Mouse (Mus musculus): ENCODE measurements around the gene Pde4d.

The Pde4d gene

DNA sequence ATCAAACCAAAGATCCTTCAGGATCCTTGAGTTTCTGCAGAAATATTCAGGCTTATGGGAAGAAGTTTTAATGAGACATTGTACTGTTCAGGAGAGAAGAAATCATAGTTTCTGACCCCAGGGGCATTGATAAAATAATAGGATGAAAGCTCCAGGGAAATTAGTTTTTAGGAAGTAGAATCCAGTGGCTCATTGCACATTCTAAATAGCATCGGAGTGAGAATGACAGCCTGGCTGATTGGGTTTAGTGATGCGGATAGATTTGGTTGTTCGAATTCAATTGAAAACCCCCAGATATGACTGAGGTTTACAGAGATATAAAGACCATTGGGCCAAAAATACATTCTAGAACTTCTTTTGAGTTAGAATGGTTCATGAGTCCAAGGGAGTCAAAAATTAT is 970.7 kb downstream of the Pde4d start:
- DNase-seq (ENCODE audit: low spot score), result no peak

DNA sequence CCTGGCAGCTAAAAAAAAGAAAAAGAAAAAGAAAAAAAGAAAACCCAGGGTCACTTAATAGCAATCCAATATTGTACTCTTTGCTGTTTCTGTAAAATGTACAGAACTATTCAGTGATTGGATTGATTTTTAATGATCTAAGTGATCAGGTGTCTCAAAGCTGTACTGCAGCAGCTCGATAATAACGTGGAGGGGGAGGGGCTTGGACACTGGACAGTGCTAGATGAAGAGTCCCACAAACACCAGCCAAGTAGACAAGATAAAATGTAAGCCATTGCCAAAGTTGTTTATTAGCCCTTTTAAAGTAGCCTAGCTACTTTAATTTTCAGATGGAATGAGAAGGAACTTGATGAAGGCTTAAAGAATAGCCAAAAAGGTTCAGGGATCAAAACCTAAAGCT is 975.2 kb downstream of the Pde4d start:
- no peak for DNase-seq (ENCODE audit: low spot score)

DNA sequence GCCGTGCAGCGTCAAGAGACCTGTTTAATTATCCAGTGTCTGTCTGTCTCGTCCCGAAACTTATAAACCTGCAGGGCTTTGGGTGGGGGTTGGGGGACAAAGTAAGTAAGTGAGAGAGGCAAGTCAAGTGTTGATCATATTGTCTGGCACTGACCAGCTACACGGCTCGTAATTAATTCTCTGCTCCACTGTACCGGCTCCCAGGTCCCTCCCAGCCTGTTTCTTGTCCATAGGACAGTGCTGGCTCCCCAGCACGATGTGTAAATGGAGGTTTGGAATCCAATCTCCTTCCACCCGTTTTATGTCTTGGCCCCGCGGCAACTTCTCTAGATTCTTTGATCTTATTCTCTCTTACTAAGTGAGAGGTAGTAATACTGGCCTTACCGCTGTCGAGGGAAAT is 975.8 kb downstream of the Pde4d start:
- DNase-seq (ENCODE audit: low spot score), result no peak

DNA sequence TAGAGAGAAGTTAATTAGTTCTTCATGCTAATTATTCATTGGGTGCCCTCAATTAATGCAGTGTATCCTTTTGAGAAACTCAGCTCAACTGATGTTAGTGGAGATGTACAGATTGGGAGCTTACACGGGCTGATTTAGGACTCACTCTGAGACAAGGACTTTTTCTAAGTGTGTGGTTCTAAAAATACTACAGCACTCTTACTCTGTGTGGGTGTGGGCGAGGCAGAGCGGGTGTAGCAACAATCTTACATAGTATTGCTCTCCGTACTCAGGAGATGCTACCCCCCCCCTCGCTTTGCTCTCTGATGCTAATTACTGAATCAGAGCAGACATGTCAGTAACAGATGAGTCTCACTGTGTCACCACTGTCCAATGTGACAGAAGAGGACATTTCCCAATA is 976.3 kb downstream of the Pde4d start:
- DNase-seq (ENCODE audit: low spot score), result no peak

DNA sequence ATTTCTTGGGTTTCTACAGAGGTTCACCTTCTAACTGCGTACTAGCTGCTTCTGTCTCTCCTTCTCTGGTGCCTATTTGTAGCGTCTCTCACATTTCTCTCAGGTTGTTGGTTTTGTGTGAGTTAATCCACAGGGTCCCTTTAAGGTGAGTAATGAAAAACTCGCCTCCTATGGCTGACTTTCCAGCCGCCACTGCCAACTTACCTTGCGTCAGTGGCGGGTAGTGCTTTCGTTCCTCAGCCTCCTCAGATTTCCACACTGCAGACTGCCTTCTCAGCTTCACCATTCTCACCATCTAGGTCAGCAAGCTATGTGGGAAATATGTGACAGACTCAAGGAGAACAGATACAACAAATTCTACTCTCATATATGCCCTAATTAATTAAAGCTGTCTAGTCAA is 977.8 kb downstream of the Pde4d start:
- no peak for DNase-seq (ENCODE audit: low spot score)

DNA sequence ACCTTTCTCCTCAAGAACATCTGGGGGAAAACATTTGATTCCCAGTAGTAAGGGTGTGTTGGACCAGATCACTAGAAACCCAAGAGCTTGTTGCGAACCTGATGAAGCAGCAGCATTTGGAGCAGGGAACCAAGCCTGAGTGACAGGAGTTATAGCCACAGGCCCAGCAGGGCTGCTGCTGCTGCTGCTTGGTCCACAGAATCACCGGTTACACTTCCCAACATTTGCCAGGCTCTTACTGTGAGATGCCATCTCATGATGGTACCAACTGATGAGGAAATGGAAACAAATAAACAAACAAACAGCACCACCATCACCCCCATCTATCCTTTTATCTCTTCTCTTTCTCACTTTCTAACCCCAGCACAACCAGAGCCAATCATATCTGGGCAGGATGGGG is 979.8 kb downstream of the Pde4d start:
- no peak for DNase-seq (ENCODE audit: low spot score)

DNA sequence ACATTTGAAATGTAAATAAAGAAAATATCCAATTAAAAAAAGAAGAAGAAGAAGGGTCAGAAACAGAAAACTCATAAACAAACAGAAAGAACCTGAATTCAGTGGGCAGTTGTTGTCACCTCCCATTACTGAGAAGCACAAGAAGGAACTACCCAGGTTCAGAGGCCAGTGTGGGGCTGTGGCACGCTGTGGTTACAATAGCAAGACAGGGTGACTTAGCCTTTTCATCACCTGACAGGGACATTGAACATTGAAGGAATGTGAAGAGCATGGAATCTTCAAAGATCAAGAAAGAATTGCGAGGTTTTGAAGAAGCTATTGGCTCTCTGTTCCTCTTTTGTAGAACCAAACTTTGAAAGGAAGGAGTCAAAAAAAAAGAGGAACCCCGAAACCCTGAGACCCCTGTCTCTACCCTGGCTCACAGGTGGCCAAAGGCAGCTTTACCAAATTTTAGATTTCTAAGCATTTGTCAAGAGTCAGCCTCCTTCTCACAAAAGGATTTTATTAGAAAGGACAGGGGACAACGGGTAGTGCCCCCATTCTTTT is 987.6 kb downstream of the Pde4d start:
- DNase-seq (ENCODE audit: low spot score), result no peak

DNA sequence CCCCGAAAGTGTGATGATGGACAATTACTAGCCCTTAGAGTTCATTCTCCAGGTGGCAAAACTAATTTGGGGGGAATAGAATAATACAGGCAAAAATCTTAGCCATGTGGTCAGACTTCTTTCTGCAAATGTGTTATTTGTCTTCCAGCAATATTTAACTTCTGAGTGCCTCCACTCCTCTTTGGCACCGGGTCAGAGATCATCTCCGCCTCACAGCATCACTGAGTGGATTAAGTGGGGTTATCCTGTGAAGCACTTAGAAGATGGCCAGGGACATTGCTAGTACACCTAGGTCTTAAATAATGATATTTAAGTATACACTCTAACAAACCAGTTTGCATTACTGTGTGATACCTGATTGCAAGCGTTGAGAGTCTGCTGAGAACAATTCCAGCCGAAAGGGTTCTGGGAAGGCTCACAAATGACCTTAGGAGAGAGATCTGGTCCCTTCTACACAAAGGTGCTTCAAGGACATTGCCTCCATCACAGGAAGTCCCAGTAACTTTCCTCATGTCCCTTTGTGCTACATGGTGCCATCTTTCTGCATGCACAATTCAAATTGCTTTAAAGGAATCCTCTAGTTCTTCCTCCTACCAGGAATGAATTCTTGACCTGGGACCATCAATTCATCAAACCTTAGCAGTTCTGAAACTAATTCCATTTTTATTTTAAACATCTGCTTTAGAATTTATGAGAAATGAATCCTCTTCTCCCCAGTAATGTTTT is 989.9 kb downstream of the Pde4d start:
- no peak for DNase-seq (ENCODE audit: low spot score)

DNA sequence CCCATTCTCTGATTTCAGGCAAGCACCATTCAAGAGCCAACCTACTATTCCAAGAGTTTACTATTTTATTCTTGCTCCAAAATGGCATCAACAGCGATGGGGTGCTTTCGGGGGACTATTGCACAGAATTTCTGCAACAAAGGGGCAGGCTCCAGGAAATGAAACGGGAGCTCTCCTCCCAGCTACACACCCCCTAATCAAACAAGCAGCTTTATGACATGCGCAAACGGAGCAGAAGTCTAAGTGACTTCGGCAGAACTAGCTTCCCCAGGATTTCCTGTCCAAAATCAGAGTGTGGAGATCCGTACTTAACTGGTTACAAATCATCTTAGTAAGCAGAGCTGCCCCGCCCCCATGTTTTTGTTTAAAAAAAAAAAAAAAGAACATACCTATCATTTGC is 990.6 kb downstream of the Pde4d start:
- peak; percentile 30 for DNase-seq (ENCODE audit: low spot score)

DNA sequence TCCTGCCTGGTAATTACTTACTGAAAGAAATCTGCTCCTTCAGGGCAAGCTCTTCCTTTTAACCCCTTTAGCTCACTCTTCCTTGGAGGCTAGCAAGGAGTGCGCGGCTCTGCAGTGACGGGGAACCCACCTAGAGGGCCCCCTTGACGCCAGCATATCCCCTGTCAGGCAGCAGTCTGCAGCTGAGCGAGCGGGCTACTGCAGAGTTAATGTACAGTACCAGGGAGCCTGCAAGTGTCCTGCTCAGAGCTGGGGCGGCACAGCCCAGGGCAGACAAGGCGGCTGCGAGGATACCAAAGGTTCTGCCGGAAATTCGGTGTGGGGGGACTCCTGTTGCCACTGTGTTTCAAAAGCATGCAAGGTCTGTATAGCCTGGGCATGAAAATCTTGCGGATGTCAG is 991.1 kb downstream of the Pde4d start:
- peak; percentile 54 for DNase-seq (ENCODE audit: low spot score)

DNA sequence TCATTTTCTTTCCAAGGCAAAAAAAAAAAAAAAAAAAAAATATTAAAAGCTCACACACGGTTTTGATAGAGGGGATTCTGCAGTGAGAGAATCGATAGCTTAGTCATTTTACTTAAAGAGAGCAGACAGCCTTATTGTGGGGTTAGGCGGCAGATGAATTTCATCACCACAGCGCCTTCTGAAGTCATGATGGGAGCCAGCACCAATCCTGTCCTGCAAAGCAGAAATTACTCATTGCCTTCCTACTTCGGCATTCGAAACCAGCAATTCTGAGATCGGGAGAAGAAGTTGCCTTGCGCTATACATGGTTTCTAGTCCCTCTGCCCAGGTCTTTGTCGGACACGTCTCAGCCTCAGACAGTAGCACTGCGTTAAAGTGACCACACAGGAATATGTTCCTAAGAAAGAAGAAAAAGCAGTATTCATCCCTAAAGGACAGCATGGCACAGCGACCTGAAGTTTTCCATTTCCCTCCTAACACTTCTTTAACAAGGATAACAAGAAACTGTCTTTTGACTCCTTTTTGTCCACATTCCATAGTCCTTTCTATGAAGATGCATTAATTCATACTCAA is 991.7 kb downstream of the Pde4d start:
- DNase-seq (ENCODE audit: low spot score), result peak; percentile 6

DNA sequence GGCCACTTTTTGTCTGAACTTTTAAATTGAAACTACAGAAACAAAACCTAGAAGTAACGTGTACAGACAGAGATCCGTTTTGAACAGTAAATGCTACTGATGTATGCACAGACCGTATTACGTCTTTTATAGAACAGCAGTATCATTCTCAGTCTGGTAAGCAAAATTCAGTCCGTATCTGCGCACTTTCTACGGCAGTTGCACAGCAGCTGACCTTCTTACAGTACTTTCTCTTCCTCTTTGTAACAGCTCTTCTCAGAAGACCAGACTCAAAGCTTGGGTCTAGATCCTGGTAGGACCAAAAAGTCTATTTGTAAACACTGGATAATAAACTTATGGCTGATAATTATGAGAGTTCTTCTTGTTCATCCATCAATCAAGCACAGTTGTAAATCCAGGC is 996.4 kb downstream of the Pde4d start:
- no peak for DNase-seq (ENCODE audit: low spot score)

DNA sequence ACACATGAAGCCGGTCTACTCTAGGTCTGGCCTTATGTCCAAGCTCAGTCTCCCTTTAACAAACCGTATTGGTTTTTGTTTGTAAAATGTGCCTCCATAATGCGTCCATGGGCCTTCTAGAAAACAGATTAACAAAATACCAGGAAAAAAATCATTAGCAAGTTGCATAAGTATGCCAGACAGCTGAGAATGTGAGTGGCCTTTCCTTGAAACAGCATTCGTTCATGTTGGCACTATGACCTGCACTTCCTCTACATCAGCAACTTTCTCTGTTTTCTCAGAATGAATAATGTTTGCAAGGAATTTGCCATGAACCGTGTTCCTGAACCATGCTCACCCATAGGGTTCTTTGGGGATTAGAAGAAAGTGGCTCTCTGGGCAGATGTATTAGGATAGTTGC is 998.4 kb downstream of the Pde4d start:
- no peak for DNase-seq (ENCODE audit: low spot score)

DNA sequence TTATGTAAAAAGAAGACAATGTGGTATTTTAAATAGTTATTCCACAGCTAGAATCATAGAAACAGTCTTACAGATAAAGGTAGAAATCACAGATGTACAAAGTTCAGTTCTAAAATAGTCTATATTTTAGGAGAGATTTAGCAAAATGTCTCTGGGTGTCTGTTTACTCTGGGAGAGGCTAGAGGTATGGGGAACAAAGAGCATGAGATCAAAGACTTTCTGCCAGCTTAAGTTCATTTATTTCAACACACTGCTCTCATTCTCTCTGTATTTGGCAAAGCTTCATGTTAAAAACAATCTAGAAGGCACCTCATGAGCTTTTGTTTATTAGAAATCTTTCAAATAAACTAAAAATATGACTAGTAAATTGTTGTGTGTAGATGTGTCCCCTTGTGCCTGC is 1024.6 kb downstream of the Pde4d start:
- no peak for DNase-seq (ENCODE audit: low spot score)

DNA sequence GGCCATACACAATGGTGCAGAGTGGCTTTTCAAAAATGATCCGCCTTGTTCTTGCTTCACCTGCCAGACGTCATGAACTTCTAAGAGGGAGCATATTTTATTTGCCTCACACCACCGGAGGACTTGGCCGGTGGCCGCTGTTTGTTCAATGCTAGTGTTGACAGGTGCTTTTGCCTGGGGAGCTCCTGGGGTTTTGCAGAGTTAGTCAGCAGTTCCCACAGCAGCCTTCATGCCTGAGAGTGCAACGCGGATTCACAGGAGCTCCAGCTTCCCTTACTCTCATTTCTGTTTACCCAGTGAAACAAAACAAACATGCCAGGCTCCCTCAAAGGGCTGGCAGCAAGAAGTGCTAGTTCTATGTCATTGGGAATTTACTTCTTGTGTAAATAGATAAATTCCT is 1031.7 kb downstream of the Pde4d start:
- DNase-seq (ENCODE audit: low spot score), result peak; percentile 29

DNA sequence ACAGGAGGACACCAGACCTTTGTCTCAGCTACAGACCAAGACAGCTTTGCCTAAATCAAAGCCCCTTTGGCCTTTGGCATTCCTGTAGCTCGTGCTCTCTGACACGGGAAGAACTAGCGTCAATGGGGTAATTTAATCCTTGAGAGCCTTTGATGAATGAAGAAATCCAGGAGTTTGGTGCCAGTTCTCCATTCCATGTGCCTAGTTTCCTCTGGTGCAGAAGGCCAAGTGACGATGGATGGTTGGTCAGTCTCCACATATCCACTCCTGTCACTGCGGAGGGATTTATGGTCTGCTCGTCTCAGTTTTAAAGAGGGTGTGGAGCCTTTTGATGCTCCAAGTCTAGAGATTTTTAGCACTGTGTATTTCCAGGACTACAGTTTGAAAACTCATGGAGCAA is 1036.4 kb downstream of the Pde4d start:
- DNase-seq (ENCODE audit: low spot score), result no peak

DNA sequence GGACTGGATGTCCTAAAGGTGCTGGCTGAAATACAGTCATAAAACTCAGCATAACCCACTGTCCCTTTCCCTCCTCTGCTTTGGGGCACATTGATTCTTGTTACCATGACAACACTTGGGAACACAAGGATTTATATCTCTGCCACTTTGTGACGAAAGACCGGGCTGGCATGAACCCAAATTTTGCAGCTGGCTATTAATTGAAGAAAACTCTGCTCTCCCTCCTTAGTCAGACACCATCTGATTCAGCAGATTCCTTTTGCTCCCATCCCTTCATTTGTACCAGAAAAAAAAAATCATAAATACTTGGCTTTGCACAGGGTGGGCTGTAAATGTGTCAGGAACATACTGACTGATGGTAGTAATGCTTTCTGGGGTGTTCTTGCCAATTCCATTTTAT is 1037.6 kb downstream of the Pde4d start:
- DNase-seq (ENCODE audit: low spot score), result no peak

DNA sequence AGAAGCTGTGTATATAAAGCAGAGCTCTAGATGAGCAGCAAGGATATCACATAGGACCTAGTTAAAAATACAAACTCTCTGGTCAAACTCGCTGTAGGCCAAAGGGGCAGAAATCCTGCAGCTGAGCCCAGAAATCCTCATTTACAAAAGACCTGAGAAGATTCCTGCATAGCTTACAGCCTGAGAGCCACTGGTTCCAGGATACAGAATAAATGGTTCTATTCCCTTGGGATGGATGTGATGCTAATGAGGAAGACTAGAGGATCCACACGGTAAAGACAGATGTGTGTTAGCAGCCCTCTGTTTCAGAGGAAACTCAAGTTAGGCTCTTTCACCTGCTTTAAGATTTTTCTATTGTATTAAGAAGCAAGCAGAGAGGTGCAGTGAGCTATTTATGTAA is 1041.1 kb downstream of the Pde4d start:
- DNase-seq (ENCODE audit: low spot score), result no peak

DNA sequence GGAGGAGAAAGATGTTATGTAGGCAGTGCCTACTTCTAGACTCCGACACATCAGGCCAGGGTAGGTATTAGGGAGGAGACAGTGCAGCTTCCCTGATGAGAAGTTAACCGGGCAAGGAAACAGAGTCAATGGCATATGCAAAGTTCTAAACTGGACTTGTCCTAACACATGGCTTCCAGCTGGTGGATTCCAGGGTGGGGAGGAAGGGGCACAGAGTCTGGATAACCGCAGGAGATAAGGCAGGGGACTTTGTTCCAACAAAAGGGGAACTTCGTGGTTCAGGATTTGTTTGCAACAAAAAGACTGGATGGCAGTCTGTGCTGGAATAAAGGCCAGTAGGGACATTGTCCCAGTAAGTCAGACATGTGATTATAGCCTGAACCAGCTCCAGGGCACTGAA is 1042.1 kb downstream of the Pde4d start:
- DNase-seq (ENCODE audit: low spot score), result no peak

DNA sequence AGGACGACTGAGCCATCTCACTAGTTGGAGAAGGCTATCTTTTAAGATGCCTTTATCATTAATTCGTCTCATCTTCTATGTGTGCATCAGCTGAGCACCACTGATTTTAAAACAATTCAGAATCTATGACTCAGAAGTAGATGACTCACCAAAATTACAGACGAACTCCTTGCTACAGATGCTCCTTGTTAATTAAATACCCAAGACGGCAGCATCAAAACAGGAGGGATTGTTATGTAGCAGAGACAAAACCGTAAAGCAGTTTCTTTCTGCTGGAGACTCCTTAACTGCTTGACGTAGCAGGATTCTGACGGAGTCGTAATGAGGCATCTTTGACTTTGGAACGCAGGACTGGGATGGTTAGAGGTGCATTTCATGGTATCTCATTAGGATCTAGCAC is 1050.6 kb downstream of the Pde4d start:
- no peak for DNase-seq (ENCODE audit: low spot score)

DNA sequence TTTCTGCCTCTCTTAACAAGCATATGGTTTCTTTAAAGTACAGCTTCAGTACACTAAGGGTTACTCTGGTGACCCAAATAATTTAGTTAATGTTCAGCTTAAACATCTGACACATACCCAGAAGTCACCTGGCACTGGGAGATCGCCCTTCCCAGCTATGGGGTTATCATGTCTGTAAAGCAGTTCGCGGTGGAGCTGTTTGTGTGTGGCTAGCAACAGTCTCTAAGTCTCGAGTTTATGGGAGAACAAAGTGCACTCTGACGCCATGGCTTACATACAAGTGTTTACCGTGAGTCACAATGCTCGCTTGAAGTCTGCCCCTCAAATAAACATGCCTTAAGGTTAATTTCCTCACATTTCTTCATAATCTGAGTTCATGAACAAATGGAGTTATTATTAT is 1053.0 kb downstream of the Pde4d start:
- no peak for DNase-seq (ENCODE audit: low spot score)

DNA sequence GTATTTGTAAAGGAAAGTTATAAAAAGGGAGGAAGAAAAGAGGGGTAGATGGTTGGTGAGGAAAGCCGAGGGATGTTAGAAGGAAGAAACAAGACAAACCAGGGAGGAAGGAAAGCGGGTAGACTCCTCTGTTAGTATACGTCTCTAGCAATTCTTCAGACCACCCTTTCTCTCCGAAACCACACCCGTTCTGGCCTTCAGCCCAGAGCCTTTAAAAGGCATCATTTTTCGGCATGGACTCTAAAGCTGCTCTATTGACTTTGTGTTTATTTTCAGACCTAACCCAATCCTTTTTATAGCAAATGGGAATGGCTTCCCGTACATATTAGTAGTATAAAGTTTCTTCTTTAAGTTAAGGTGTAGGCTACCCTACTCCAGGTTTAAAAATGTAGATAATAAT is 1057.0 kb downstream of the Pde4d start:
- no peak for DNase-seq (ENCODE audit: low spot score)

DNA sequence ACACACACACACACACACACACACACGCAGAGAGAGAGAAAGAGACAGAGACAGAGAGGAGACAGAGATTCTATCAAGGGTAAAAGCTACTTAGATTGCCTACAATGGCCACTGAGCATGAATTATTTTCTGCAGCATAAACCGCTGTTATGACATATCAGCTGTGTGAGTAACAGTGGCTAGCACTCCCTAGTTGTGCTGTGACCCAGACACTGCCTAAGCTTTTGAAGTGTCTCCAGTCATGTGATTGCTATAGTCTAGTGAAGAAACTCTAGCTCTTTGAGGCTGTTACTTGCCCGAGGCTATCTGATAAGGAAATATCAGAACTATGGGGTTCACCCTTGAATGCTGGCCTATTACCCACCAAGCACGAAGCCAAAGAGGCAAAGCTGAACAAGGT is 1058.7 kb downstream of the Pde4d start:
- DNase-seq (ENCODE audit: low spot score), result no peak

DNA sequence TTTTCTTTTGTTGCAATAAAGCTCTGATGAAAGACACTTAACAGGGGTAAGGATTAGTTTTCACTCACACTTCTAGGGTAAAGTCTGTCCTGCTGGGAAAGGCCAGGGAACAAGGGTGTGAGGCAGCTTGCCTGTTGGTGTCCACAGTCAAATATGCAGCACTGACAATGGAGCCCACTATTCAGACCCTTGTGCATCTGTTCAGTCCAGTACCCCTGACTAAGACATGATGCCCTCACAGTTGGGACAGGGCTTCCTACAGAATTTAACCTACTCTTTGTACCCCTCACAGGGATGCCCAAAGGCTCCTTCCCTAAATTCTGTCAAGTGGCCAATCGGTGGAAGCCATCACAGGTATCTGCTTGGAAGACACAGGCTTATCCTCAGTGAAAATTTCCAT is 1068.4 kb downstream of the Pde4d start:
- no peak for DNase-seq (ENCODE audit: low spot score)
